ENCODE assay signal across 8 mouse cellular contexts in the genomic region with DNA sequence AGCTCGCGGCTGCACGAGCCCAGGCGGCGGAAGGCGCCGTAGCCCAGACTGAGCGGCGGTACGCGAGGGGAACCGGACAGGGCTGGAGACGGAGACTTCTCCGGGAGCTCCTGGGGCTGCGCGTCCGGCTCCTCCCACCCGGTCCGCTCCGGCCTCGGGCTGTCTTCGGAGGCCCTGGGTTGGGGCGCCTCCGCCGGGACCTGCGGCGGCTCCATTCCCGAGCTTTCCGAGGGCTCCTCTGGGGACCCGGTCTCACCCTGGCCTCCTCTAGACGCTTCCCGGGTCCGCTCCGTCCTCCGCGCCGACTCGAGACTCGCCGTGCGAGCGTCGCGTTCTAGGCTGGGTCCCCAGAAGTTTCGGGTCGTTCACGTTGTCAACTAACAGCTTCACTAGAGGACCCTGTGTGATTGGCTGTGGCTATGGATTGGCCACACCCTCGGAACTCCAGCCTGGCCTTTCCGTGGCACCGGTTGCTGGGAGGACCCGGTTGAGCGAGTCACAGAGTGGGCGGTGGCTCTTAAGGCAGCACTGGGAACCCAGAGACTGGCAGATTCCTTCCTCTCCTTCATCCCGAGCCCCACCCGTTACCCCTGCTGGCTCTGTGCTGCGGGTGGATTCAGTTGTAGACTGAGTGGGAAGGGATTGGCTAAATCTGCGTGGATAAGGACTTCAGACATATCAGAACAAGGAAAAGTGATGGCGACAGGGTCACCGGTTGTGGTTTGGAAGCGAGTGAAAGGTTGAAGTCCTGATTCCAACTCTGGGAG. TPM values are rescaled to one million over a fixed set of nuclear protein-coding genes. Genes with fewer than 3 reads are reported as not detected.
DNase-seq lines count a peak whose midpoint lies in the region; ATAC-seq and TF ChIP-seq lines count a peak whose summit lies in the region.

Gene Klrg2, minus strand, starts transcription at position 391 of the 767 bp plus-strand sequence.

- peak within 1 kb of the TSS; percentile 61 for H3K4me3 ChIP-seq in layer of hippocampus, adult 2 months
- peak within 1 kb of the TSS; percentile 83 for H3K4me3 ChIP-seq in gastrocnemius, adult 2 months
- peak within 1 kb of the TSS; percentile 58 for H3K4me3 ChIP-seq in hindbrain, embryonic 15.5 days
- H3K4me3 ChIP-seq in liver, adult 2 months (ENCODE audit: insufficient read depth, low read depth, low read length) = peak within 1 kb of the TSS; percentile 48; the same call in 1 of the 2 replicates
- H3K4me3 ChIP-seq in midbrain, embryonic 15.5 days = peak within 1 kb of the TSS; percentile 51

- H3K27me3 ChIP-seq in hindbrain, embryonic 15.5 days = peaks cover 59% of the 10 kb centered on the region
- peaks cover 6% of the 10 kb centered on the region for H3K27me3 ChIP-seq in liver, adult 2 months (ENCODE audit: control insufficient read depth, insufficient read depth, low read length)
- H3K27me3 ChIP-seq in midbrain, embryonic 15.5 days (replicated peaks) = peaks cover 58% of the 10 kb centered on the region

- no peak for TF ChIP-seq POLR2A in liver, adult 2 months (IDR thresholded peaks at IDR 0.05; ENCODE audit: extremely low read depth, insufficient read depth, low read length)

- 3% methylated on average over 36 of the region's 60 CpGs for WGBS in hindbrain, embryonic 15.5 days
- 2% methylated on average over 60 of the region's 60 CpGs for WGBS in liver, adult 2 months
- WGBS in midbrain, embryonic 15.5 days = 2% methylated on average over 50 of the region's 60 CpGs

- H3K9ac ChIP-seq in hindbrain, embryonic 15.5 days = peak within 1 kb of the TSS; percentile 40
- peak within 1 kb of the TSS; percentile 9; the same call in 1 of the 2 replicates for H3K9ac ChIP-seq in liver, adult 2 months (ENCODE audit: low read depth, low read length)
- peak within 1 kb of the TSS; percentile 36 for H3K9ac ChIP-seq in midbrain, embryonic 15.5 days

- peaks cover 22% of the 10 kb centered on the region for H3K4me1 ChIP-seq in hindbrain, embryonic 15.5 days (replicated peaks)
- H3K4me1 ChIP-seq in liver, adult 2 months (ENCODE audit: control insufficient read depth, insufficient read depth, low read length) = peaks cover 4% of the 10 kb centered on the region
- peaks cover 19% of the 10 kb centered on the region for H3K4me1 ChIP-seq in midbrain, embryonic 15.5 days

- H3K4me2 ChIP-seq in hindbrain, embryonic 15.5 days = peak within 1 kb of the TSS; percentile 99
- H3K4me2 ChIP-seq in midbrain, embryonic 15.5 days = peak within 1 kb of the TSS; percentile 94

- intact Hi-C loops in gastrocnemius, adult 2 months (cut with DNase I) = no loop called here

- peak; percentile 79 for ATAC-seq in hindbrain, embryonic 15.5 days (ENCODE audit: low FRiP score, low read depth)
- ATAC-seq in midbrain, embryonic 15.5 days (replicated peaks) = peak; percentile 78

- H3K9me3 ChIP-seq in hindbrain, embryonic 15.5 days = no peaks in the 10 kb centered on the region
- H3K9me3 ChIP-seq in midbrain, embryonic 15.5 days = no peaks in the 10 kb centered on the region

- no peak within 1 kb of the TSS for H3K27ac ChIP-seq in layer of hippocampus, adult 2 months
- H3K27ac ChIP-seq in gastrocnemius, adult 2 months = peak within 1 kb of the TSS; percentile 70
- no peak within 1 kb of the TSS for H3K27ac ChIP-seq in hindbrain, embryonic 15.5 days (replicated peaks)
- no peak within 1 kb of the TSS for H3K27ac ChIP-seq in liver, adult 2 months (replicated peaks; ENCODE audit: insufficient read depth, low read depth, low read length)
- no peak within 1 kb of the TSS for H3K27ac ChIP-seq in midbrain, embryonic 15.5 days

- DNase-seq in layer of hippocampus, adult 2 months (ENCODE audit: low spot score in 2 of 2) = no peak
- DNase-seq in layer of hippocampus, adult 11-12 months (ENCODE audit: low spot score) = no peak
- DNase-seq in c-Kit-positive CD71-positive TER-119-positive erythroid progenitor cells, embryonic 14.5 days (ENCODE audit: low spot score) = peak; percentile 34
- peak; percentile 83 for DNase-seq in gastrocnemius, adult 2 months
- DNase-seq in liver, adult 2 months (ENCODE audit: extremely low read depth, low read depth, low spot score) = no peak
- DNase-seq in testis, postnatal 10 days (ENCODE audit: low spot score) = peak; percentile 55

- H3K79me2 ChIP-seq in liver, adult 2 months (ENCODE audit: control insufficient read depth, insufficient read depth, low read length) = no peaks in the 10 kb centered on the region

- TF ChIP-seq CTCF in layer of hippocampus, adult 2 months (conservative IDR thresholded peaks at IDR 0.05) = no peak
- TF ChIP-seq CTCF in gastrocnemius, adult 2 months (IDR thresholded peaks at IDR 0.05) = no peak
- no peak for TF ChIP-seq CTCF in liver, adult 2 months (IDR thresholded peaks at IDR 0.05; ENCODE audit: low read depth, low read length)

- no peaks in the 10 kb centered on the region for H3K36me3 ChIP-seq in hindbrain, embryonic 15.5 days
- H3K36me3 ChIP-seq in liver, adult 2 months (ENCODE audit: control insufficient read depth, insufficient read depth, low read length) = no peaks in the 10 kb centered on the region
- no peaks in the 10 kb centered on the region for H3K36me3 ChIP-seq in midbrain, embryonic 15.5 days (replicated peaks)

RNA-seq across cellular contexts. Expression of gene Klrg2, which starts in this region (rescaled TPM):
- total RNA-seq in layer of hippocampus, adult 2 months (2021) = 1 to 10 TPM; 1.0 to 1.2 TPM
- total RNA-seq in gastrocnemius, adult 2 months (2021) = under 1 TPM in 1 of 2 experiments, not detected in 1; 0.17 TPM
- 0.08 and 0.21 TPM in 2 replicates for polyA plus RNA-seq in hindbrain, embryonic 15.5 days (2015; fragmentation: Nextera tagmentation; extraction: Ambion mirVana)
- 0.07 TPM in 1 of 2 replicates, not detected in the other for total RNA-seq in liver, adult 2 months (2014; rRNA removed)
- polyA plus RNA-seq in liver, adult 2 months (2012; rRNA removed) = not detected in 2 replicates
- polyA plus RNA-seq in midbrain, embryonic 15.5 days (2015; fragmentation: Nextera tagmentation; extraction: Ambion mirVana) = 0.11 and 0.26 TPM in 2 replicates

Comparison
In these comparisons a context has a peak if more than half of its experiments do, and no peak if none do; other contexts are left out.
1. Peak in DNase-seq, H3K4me3 ChIP-seq and H3K27ac ChIP-seq in gastrocnemius, adult 2 months; RNA of the gene not detected or under 1 TPM.
2. Peak in ATAC-seq, H3K4me3 ChIP-seq, H3K9ac ChIP-seq and H3K4me2 ChIP-seq in hindbrain, embryonic 15.5 days; RNA of the gene not detected or under 1 TPM.
3. Peak in ATAC-seq, H3K4me3 ChIP-seq, H3K9ac ChIP-seq and H3K4me2 ChIP-seq in midbrain, embryonic 15.5 days; RNA of the gene not detected or under 1 TPM.
4. DNase-seq: peak in c-Kit-positive CD71-positive TER-119-positive erythroid progenitor cells, embryonic 14.5 days (single experiment) and testis, postnatal 10 days (single experiment); none in layer of hippocampus, adult 2 months (0 of 2), layer of hippocampus, adult 11-12 months (single experiment) and liver, adult 2 months (single experiment).
5. Peak in every context shown above with its lines, with median percentiles within 50 percentile points of each other: H3K4me3 ChIP-seq and H3K9ac ChIP-seq.